Mouse (Mus musculus) CH12.LX (cell line): Measurements from ENCODE around the gene 9530053A07Rik. TPM values are rescaled to one million over a fixed set of nuclear protein-coding genes. Genes with fewer than 3 reads are reported as not detected.

Experiments
- DNase-seq: peaks from one replicate; pipeline ENCODE4 v3.0.0-alpha.2; 2013; ENCODE audit errors: extremely low read depth
- H3K27ac ChIP-seq: 2 replicates; pipeline ENCODE4 v1.5.1; 2012; ENCODE audit warnings: low read depth, mild to moderate bottlenecking, control low read depth, moderate library complexity; ENCODE audit not compliant: insufficient read depth
- H3K27me3 ChIP-seq: replicated peaks from 2 replicates; pipeline ENCODE3; 2012; ENCODE audit warnings: inconsistent platforms
- H3K36me3 ChIP-seq, 2 experiments: replicated peaks in 1 of 2; 2 replicates each; pipeline versions ENCODE3 to v1.6.1; 2012; ENCODE audit warnings: inconsistent platforms in 1 of 2, low read length in 1 of 2, mild to moderate bottlenecking in 1 of 2, mixed read lengths in 1 of 2, moderate library complexity in 1 of 2; ENCODE audit not compliant: control insufficient read depth in 1 of 2, insufficient read depth in 1 of 2
- H3K4me1 ChIP-seq, 2 experiments: 2 replicates each; pipeline ENCODE4 v1.6.1; 2012; ENCODE audit warnings: inconsistent platforms in 1 of 2, moderate library complexity in 1 of 2; ENCODE audit not compliant: insufficient read depth in 2 of 2, control insufficient read depth in 1 of 2
- H3K4me2 ChIP-seq: 2 replicates; pipeline ENCODE4 v1.6.1; 2012; ENCODE audit warnings: low read depth, mild to moderate bottlenecking, control low read depth; ENCODE audit not compliant: poor library complexity, insufficient read depth, severe bottlenecking
- H3K4me3 ChIP-seq, 3 experiments: fragments of 150-350 bp in 1 of 3; sonication (generic) in 1 of 3; replicated peaks in 1 of 3; 2 replicates each; pipeline versions ENCODE3 to v1.5.1; 2011 to 2012; ENCODE audit warnings: low read depth in 2 of 3, low read length in 2 of 3, mild to moderate bottlenecking in 2 of 3, moderate library complexity in 2 of 3, control low read depth in 1 of 3, improper control_type of control experiment in 1 of 3, inconsistent platforms in 1 of 3, mixed read lengths in 1 of 3; ENCODE audit not compliant: poor library complexity in 1 of 3
- H3K79me2 ChIP-seq: replicated peaks from 2 replicates; pipeline ENCODE4 v1.6.1; 2012; ENCODE audit warnings: mild to moderate bottlenecking, moderate library complexity; ENCODE audit not compliant: control insufficient read depth, poor library complexity, insufficient read depth, severe bottlenecking; ENCODE audit errors: extremely low read depth
- H3K9ac ChIP-seq: 2 replicates; pipeline ENCODE4 v1.6.1; 2012; ENCODE audit warnings: low read depth, mild to moderate bottlenecking, control low read depth, moderate library complexity; ENCODE audit not compliant: insufficient read depth
- H3K9me3 ChIP-seq: replicated peaks from 2 replicates; pipeline ENCODE3; 2012; ENCODE audit warnings: low read length, inconsistent platforms, mixed read lengths
- BHLHE40 ChIP-seq: IDR thresholded peaks from 2 replicates; pipeline ENCODE4 v1.6.1; 2011; ENCODE audit warnings: mild to moderate bottlenecking, low read depth, low read length, improper control_type of control experiment
- CHD2 ChIP-seq: IDR thresholded peaks from 2 replicates; pipeline ENCODE4 v1.6.1; 2011; ENCODE audit warnings: low read length, improper control_type of control experiment
- CTCF ChIP-seq, 2 experiments: IDR thresholded peaks in 1 of 2; conservative IDR thresholded peaks in 1 of 2; 2 replicates each; pipeline ENCODE4 v1.5.1; 2011 to 2012; ENCODE audit warnings: low read depth in 2 of 2, low read length in 2 of 2, improper control_type of control experiment in 1 of 2, inconsistent platforms in 1 of 2, mild to moderate bottlenecking in 1 of 2, moderate library complexity in 1 of 2
- E2F4 ChIP-seq: IDR thresholded peaks from 2 replicates; pipeline ENCODE4 v1.6.1; 2011; ENCODE audit warnings: low read depth, low read length, improper control_type of control experiment; ENCODE audit not compliant: insufficient replicate concordance
- ELF1 ChIP-seq: IDR thresholded peaks from 2 replicates; pipeline ENCODE4 v1.6.1; 2014; ENCODE audit warnings: low read depth, mild to moderate bottlenecking, inconsistent platforms, low read length, improper control_type of control experiment
- HCFC1 ChIP-seq: IDR thresholded peaks from 2 replicates; pipeline ENCODE4 v1.6.1; 2012; ENCODE audit warnings: low read depth, mild to moderate bottlenecking, inconsistent platforms, low read length, improper control_type of control experiment
- IRF4 ChIP-seq: IDR thresholded peaks from 2 replicates; pipeline ENCODE4 v1.6.1; 2014; ENCODE audit warnings: low read depth, mild to moderate bottlenecking, inconsistent platforms, low read length, improper control_type of control experiment
- JUN ChIP-seq: IDR thresholded peaks from 2 replicates; pipeline ENCODE4 v1.6.1; 2011; ENCODE audit warnings: low read depth, mild to moderate bottlenecking, low read length, improper control_type of control experiment, moderate library complexity; ENCODE audit not compliant: insufficient read depth
- JUND ChIP-seq: conservative IDR thresholded peaks from 2 replicates; pipeline ENCODE4 v1.6.1; 2011; ENCODE audit warnings: low read depth, low read length, improper control_type of control experiment
- KAT2A ChIP-seq: IDR thresholded peaks from 2 replicates; pipeline ENCODE4 v1.6.1; 2012; ENCODE audit warnings: low read length, improper control_type of control experiment, inconsistent platforms; ENCODE audit not compliant: insufficient replicate concordance
- MAFK ChIP-seq: IDR thresholded peaks from 2 replicates; pipeline ENCODE4 v1.6.1; 2011; ENCODE audit warnings: low read length, improper control_type of control experiment; ENCODE audit not compliant: insufficient replicate concordance
- MAX ChIP-seq: IDR thresholded peaks from 2 replicates; pipeline ENCODE4 v1.6.1; 2011; ENCODE audit warnings: low read length, improper control_type of control experiment
- MAZ ChIP-seq: IDR thresholded peaks from 2 replicates; pipeline ENCODE4 v1.6.1; 2012; ENCODE audit warnings: low read depth, mild to moderate bottlenecking, inconsistent platforms, low read length, improper control_type of control experiment, moderate library complexity
- MEF2A ChIP-seq: IDR thresholded peaks from 2 replicates; pipeline ENCODE4 v1.6.1; 2014; ENCODE audit warnings: low read depth, mild to moderate bottlenecking, inconsistent platforms, low read length, improper control_type of control experiment, borderline replicate concordance
- MXI1 ChIP-seq: IDR thresholded peaks from 2 replicates; pipeline ENCODE4 v1.6.1; 2011; ENCODE audit warnings: mild to moderate bottlenecking, low read depth, low read length, improper control_type of control experiment
- MYC ChIP-seq: IDR thresholded peaks from 2 replicates; pipeline ENCODE4 v1.6.1; 2011; ENCODE audit warnings: low read depth, mild to moderate bottlenecking, improper control_type of control experiment, low read length
- NELFE ChIP-seq: IDR thresholded peaks from 2 replicates; pipeline ENCODE4 v1.6.1; 2011; ENCODE audit warnings: low read depth, low read length, improper control_type of control experiment
- NRF1 ChIP-seq: IDR thresholded peaks from 2 replicates; pipeline ENCODE4 v1.6.1; 2014; ENCODE audit warnings: low read depth, mild to moderate bottlenecking, inconsistent platforms, low read length, improper control_type of control experiment, moderate library complexity
- POLR2A ChIP-seq: IDR thresholded peaks from 2 replicates; pipeline ENCODE4 v1.6.1; 2011; ENCODE audit warnings: low read depth, mild to moderate bottlenecking, improper control_type of control experiment, low read length
- POLR2AphosphoS2 ChIP-seq: IDR thresholded peaks from 2 replicates; pipeline ENCODE4 v1.6.1; 2011; ENCODE audit warnings: low read depth, low read length, improper control_type of control experiment
- RAD21 ChIP-seq: IDR thresholded peaks from 2 replicates; pipeline ENCODE4 v1.6.1; 2011; ENCODE audit warnings: low read depth, mild to moderate bottlenecking, low read length, improper control_type of control experiment, moderate library complexity
- SIN3A ChIP-seq: IDR thresholded peaks from 2 replicates; pipeline ENCODE4 v1.6.1; 2012; ENCODE audit warnings: low read length, improper control_type of control experiment, inconsistent platforms
- SMC3 ChIP-seq: IDR thresholded peaks from 2 replicates; pipeline ENCODE4 v1.6.1; 2011; ENCODE audit warnings: low read depth, low read length, improper control_type of control experiment
- TBP ChIP-seq: conservative IDR thresholded peaks from 2 replicates; pipeline ENCODE4 v1.6.1; 2011; ENCODE audit warnings: low read depth, low read length, improper control_type of control experiment
- TCF12 ChIP-seq: IDR thresholded peaks from 2 replicates; pipeline ENCODE4 v1.6.1; 2014; ENCODE audit warnings: low read depth, mild to moderate bottlenecking, inconsistent platforms, low read length, improper control_type of control experiment
- UBTF ChIP-seq: IDR thresholded peaks from 2 replicates; pipeline ENCODE4 v1.6.1; 2012; ENCODE audit warnings: low read depth, mild to moderate bottlenecking, inconsistent platforms, low read length, improper control_type of control experiment, moderate library complexity
- USF1 ChIP-seq: IDR thresholded peaks from 2 replicates; pipeline ENCODE4 v1.6.1; 2014; ENCODE audit warnings: low read depth, mild to moderate bottlenecking, inconsistent platforms, low read length, improper control_type of control experiment
- USF2 ChIP-seq: conservative IDR thresholded peaks from 2 replicates; pipeline ENCODE4 v1.6.1; 2011; ENCODE audit warnings: low read depth, low read length, improper control_type of control experiment
- ZC3H11A ChIP-seq: IDR thresholded peaks from 2 replicates; pipeline ENCODE4 v1.6.1; 2012; ENCODE audit warnings: low read depth, mild to moderate bottlenecking, inconsistent platforms, low read length, improper control_type of control experiment
- ZKSCAN1 ChIP-seq: IDR thresholded peaks from 2 replicates; pipeline ENCODE4 v1.6.1; 2012; ENCODE audit warnings: low read depth, inconsistent platforms, low read length, improper control_type of control experiment, borderline replicate concordance
- ZMIZ1 ChIP-seq: IDR thresholded peaks from 2 replicates; pipeline ENCODE4 v1.6.1; 2012; ENCODE audit warnings: low read depth, mild to moderate bottlenecking, inconsistent platforms, low read length, improper control_type of control experiment
- dilution Hi-C: fragments of 300-500 bp; cut with MboI; formaldehyde crosslinking; loops from 2 replicates; pipeline ENCODE4 v1.14.3; 2020; ENCODE audit warnings: low sequenced_read_pairs; ENCODE audit not compliant: extremely low pct_unique_long_range_greater_than_20kb, extremely low pct_ligation_motif_present
- in situ Hi-C: fragments of 300-500 bp; cut with MboI; formaldehyde crosslinking; loops from 3 replicates; pipeline ENCODE4 v1.14.3; 2019; ENCODE audit warnings: low sequenced_read_pairs, low pct_ligation_motif_present, low pct_unique_long_range_greater_than_20kb, mixed read lengths
- polyA plus RNA-seq: library from polyadenylated mRNA; unstranded; fragments of >175 nt; gene quantifications from 2 replicates; pipeline ENCODE4 v1.2.1, GENCODE M21; 2012; ENCODE audit warnings: low read depth; ENCODE audit not compliant: insufficient read length
- total RNA-seq, 2 experiments: library from RNA; depleted of rRNA; stranded (reverse); fragments of 300-350 nt in 1 of 2; fragments of >200 nt in 1 of 2; gene quantifications; 2 replicates each; pipeline ENCODE4 v1.2.3; 2012 to 2014

Gene 9530053A07Rik
- total and polyA plus RNA-seq, 3 experiments = 0.03 to 0.64 (median 0.05) TPM

DNA sequence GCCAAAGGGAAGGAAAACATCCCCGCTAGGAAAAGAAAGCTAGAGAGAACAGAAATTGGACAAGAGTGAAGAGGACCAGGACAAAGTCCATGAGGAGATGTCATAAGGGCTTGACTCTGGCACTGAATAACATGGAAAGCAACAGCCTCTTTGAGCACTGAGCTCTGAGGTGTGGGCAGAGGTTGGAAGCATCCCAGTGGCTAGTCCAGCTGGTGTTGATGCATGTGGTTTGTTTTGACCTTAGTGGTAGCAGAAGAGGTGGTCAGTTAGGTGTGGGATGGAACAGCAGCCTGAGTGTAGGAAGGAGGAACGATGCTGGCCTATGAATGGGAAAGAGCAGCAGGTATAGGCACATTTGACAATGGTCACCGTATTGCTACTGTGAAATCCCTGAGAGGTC lies 62.2 kb downstream of the 9530053A07Rik start:
- TF ChIP-seq UBTF = no peak
- no peak for TF ChIP-seq ZKSCAN1
- TF ChIP-seq USF2 = no peak
- TF ChIP-seq CTCF (conservative IDR thresholded peaks at IDR 0.05 in 1 of 2, IDR thresholded peaks at IDR 0.05 in 1 of 2; ENCODE audit: low read depth in 2 of 2, low read length in 2 of 2) = no peak
- TF ChIP-seq MEF2A = no peak
- no peak for TF ChIP-seq ZC3H11A
- TF ChIP-seq POLR2AphosphoS2 = no peak
- TF ChIP-seq MAX = no peak
- no peak for TF ChIP-seq JUN
- TF ChIP-seq MXI1 = no peak
- no peak for TF ChIP-seq BHLHE40
- TF ChIP-seq SIN3A = no peak
- H3K4me1 ChIP-seq = peaks cover 7 to 23% of the 10 kb centered on the region in 2 experiments; a peak in 2 of 4 replicates
- no peaks in the 10 kb centered on the region for H3K27me3 ChIP-seq
- no peaks in the 10 kb centered on the region for H3K9me3 ChIP-seq
- H3K79me2 ChIP-seq = no peaks in the 10 kb centered on the region
- dilution Hi-C loops (no loop called here), in situ Hi-C loops (no loop called here)
- H3K4me2 ChIP-seq = no peak overlapping the region
- H3K4me3 ChIP-seq = no peak overlapping the region
- H3K27ac ChIP-seq = peak overlapping the region; percentile 8; the same call in 1 of the 2 replicates
- H3K36me3 ChIP-seq = peaks cover 50 to 93% of the 10 kb centered on the region in 2 experiments
- no peak for DNase-seq
- no peak overlapping the region for H3K9ac ChIP-seq

DNA sequence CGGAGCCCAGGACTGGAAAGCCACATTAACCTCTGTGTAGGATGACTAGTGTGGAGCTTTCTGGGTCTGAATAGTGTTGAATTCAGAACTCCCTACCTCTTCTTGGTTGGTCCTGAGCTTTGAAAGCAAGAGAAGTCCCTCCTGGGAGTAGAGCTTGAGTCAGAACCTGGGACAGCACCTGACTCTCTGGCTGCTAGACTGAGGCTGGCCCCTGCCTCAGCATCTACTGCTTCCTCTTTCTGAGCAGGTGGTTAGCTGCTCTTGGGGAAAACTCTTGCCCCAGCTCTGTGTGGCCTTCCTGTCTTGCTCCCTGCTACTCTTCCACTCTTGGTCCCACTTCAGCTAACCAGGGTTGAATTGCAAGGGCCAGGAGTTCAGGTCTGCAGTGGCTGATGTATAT lies 62.6 kb downstream of the 9530053A07Rik start:
- Histone ChIP-seq H3K9me3 (no peaks in the 10 kb centered on the region), H3K4me3 (no peak overlapping the region), H3K4me1 (peaks cover 7 to 23% of the 10 kb centered on the region in 2 experiments; a peak in 2 of 4 replicates), H3K9ac (no peak overlapping the region), H3K27ac (no peak overlapping the region), H3K36me3 (peaks cover 46 to 93% of the 10 kb centered on the region in 2 experiments), H3K27me3 (no peaks in the 10 kb centered on the region), H3K79me2 (no peaks in the 10 kb centered on the region), H3K4me2 (no peak overlapping the region)
- dilution Hi-C loops (no loop called here), in situ Hi-C loops (no loop called here)
- DNase-seq = peak; percentile 80
- no peak for TF ChIP-seq KAT2A
- TF ChIP-seq CHD2 = no peak
- no peak for TF ChIP-seq NELFE
- no peak for TF ChIP-seq USF2
- no peak; the same call in 1 of the 2 replicates for TF ChIP-seq SMC3
- no peak for TF ChIP-seq MYC
- no peak for TF ChIP-seq ZKSCAN1
- TF ChIP-seq BHLHE40 = peak; percentile 49; the same call in 1 of the 2 replicates
- TF ChIP-seq MAX = 0 out of 2 replicates have a peak, but pooled peaks have one; percentile 30
- TF ChIP-seq MEF2A = no peak
- peak; percentile 36; the same call in 1 of the 2 replicates for TF ChIP-seq IRF4
- TF ChIP-seq JUN = no peak
- TF ChIP-seq HCFC1 = no peak
- TF ChIP-seq ZMIZ1 = no peak
- peak; percentile 20; the same call in 1 of the 2 replicates for TF ChIP-seq POLR2A
- TF ChIP-seq ELF1 = no peak
- no peak for TF ChIP-seq MAFK
- no peak for TF ChIP-seq MAZ
- TF ChIP-seq TCF12 = peak; percentile 21; the same call in 1 of the 2 replicates
- TF ChIP-seq UBTF = 0 out of 2 replicates have a peak, but pooled peaks have one; percentile 71
- TF ChIP-seq USF1 = no peak
- TF ChIP-seq E2F4 = no peak
- no peak; the same call in 1 of the 2 replicates for TF ChIP-seq RAD21
- peak; percentile 91 for TF ChIP-seq SIN3A
- TF ChIP-seq MXI1 = peak; percentile 73; the same call in 1 of the 2 replicates
- no peak for TF ChIP-seq JUND
- TF ChIP-seq TBP = 0 out of 2 replicates have a peak, but pooled peaks have one; percentile 23
- no peak for TF ChIP-seq NRF1
- no peak for TF ChIP-seq CTCF (conservative IDR thresholded peaks at IDR 0.05 in 1 of 2, IDR thresholded peaks at IDR 0.05 in 1 of 2; ENCODE audit: low read depth in 2 of 2, low read length in 2 of 2)
